Mouse (Mus musculus) heart, adult 2 months (tissue): ENCODE measurements at regions not wholly inside any gene's neighbourhood (a gene's known extent, or its start where the extent isn't known, plus 50 kb on each side); places are given as distances from the start of the nearest gene placed in this dataset.

ENCODE experiments used
- DNase-seq, 2 experiments: peaks; one replicate each; pipeline ENCODE4 v3.0.0; 2021
- H3K27ac ChIP-seq: fragments of 200-600 bp; 2 replicates; pipeline ENCODE4 v1.8.1; 2022
- H3K27me3 ChIP-seq: fragments of 200-500 bp; 2 replicates; pipeline ENCODE4 v1.6.1; 2012; ENCODE audit warnings: mild to moderate bottlenecking, low read length, inconsistent platforms, mixed read lengths; ENCODE audit not compliant: control insufficient read depth, insufficient read depth
- H3K36me3 ChIP-seq: fragments of 200-500 bp; 2 replicates; pipeline ENCODE4 v1.6.1; 2012; ENCODE audit warnings: low read length, inconsistent platforms; ENCODE audit not compliant: control insufficient read depth, insufficient read depth
- H3K4me1 ChIP-seq: fragments of 200-500 bp; 2 replicates; pipeline ENCODE4 v1.6.1; 2011; ENCODE audit warnings: low read length; ENCODE audit not compliant: control insufficient read depth, insufficient read depth
- H3K4me3 ChIP-seq: fragments of 200-600 bp; 2 replicates; pipeline ENCODE4 v1.8.1; 2022
- H3K79me2 ChIP-seq: fragments of 200-500 bp; replicated peaks from 2 replicates; pipeline ENCODE4 v1.6.1; 2012; ENCODE audit warnings: mild to moderate bottlenecking, inconsistent platforms, low read length, moderate library complexity, mixed read lengths; ENCODE audit not compliant: control insufficient read depth, insufficient read depth
- H3K9ac ChIP-seq: fragments of 200-500 bp; 2 replicates; pipeline ENCODE4 v1.6.1; 2012; ENCODE audit warnings: low read depth, mild to moderate bottlenecking, control low read depth, inconsistent platforms, low read length, mixed read lengths
- CTCF ChIP-seq: fragments of 200-600 bp; IDR thresholded peaks from 2 replicates; pipeline ENCODE4 v1.8.1; 2022; ENCODE audit warnings: antibody characterized with exemption, mild to moderate bottlenecking, moderate library complexity
- EP300 ChIP-seq: fragments of 200-500 bp; IDR thresholded peaks from 2 replicates; pipeline ENCODE4 v1.6.1; 2011; ENCODE audit warnings: low read depth, low read length, control low read depth; ENCODE audit not compliant: insufficient read depth
- POLR2A ChIP-seq: fragments of 200-500 bp; IDR thresholded peaks from 2 replicates; pipeline ENCODE4 v1.6.1; 2011; ENCODE audit warnings: mild to moderate bottlenecking, low read depth, low read length, control low read depth; ENCODE audit not compliant: insufficient read depth
- WGBS: fragments of 180-500 bp; shearing (Covaris S2); methylation state at CpG from one replicate; pipeline ENCODE4 v1.1.7; 2018; 5-methylcytosine and 5-hydroxymethylcytosine counted together
- intact Hi-C: fragments of 180-260 bp; cut with DNase I; formaldehyde crosslinking; loops from one replicate; pipeline ENCODE4 v1.15.1; 2025

GRCm38 (mm10) chr1:73538420-73538871 lies 522.7 kb upstream of the Tnp1 start:
- TF ChIP-seq POLR2A (no peak), CTCF (no peak), EP300 (no peak)
- H3K79me2 ChIP-seq, result no peaks in the 10 kb centered on the region
- intact Hi-C loops, result no loop called here

GRCm38 (mm10) chr1:73535726-73536265 lies 520.1 kb upstream of the Tnp1 start:
- no peaks in the 10 kb centered on the region for H3K79me2 ChIP-seq
- H3K4me3 ChIP-seq, result no peak overlapping the region
- no peaks in the 10 kb centered on the region for H3K4me1 ChIP-seq
- H3K36me3 ChIP-seq, result no peaks in the 10 kb centered on the region
- WGBS, result 83% methylated on average over 4 of the region's 4 CpGs
- no peak for TF ChIP-seq POLR2A
- no peak for TF ChIP-seq EP300
- TF ChIP-seq CTCF, result no peak
- intact Hi-C loops, result no loop called here
- no peak overlapping the region for H3K27ac ChIP-seq
- no peak overlapping the region for H3K9ac ChIP-seq
- no peak for DNase-seq
- H3K27me3 ChIP-seq, result no peaks in the 10 kb centered on the region

More at GRCm38 (mm10) chr1:73538420-73538871, 522.7 kb upstream of the Tnp1 start:
- Histone ChIP-seq H3K27me3 (no peaks in the 10 kb centered on the region), H3K36me3 (no peaks in the 10 kb centered on the region), H3K4me3 (no peak overlapping the region), H3K9ac (no peak overlapping the region), H3K27ac (no peak overlapping the region), H3K4me1 (no peaks in the 10 kb centered on the region)
- 78% methylated on average over 2 of the region's 2 CpGs for WGBS
- no peak for DNase-seq

GRCm38 (mm10) chr1:73533526-73533925 lies 517.8 kb upstream of the Tnp1 start:
- Histone ChIP-seq H3K79me2 (no peaks in the 10 kb centered on the region), H3K9ac (no peak overlapping the region), H3K4me1 (no peaks in the 10 kb centered on the region), H3K27ac (no peak overlapping the region), H3K36me3 (no peaks in the 10 kb centered on the region), H3K4me3 (no peak overlapping the region), H3K27me3 (no peaks in the 10 kb centered on the region)
- DNase-seq, result no peak
- 84% methylated on average over 3 of the region's 3 CpGs for WGBS
- intact Hi-C loops, result no loop called here
- TF ChIP-seq POLR2A (no peak), CTCF (no peak), EP300 (no peak)

DNA sequence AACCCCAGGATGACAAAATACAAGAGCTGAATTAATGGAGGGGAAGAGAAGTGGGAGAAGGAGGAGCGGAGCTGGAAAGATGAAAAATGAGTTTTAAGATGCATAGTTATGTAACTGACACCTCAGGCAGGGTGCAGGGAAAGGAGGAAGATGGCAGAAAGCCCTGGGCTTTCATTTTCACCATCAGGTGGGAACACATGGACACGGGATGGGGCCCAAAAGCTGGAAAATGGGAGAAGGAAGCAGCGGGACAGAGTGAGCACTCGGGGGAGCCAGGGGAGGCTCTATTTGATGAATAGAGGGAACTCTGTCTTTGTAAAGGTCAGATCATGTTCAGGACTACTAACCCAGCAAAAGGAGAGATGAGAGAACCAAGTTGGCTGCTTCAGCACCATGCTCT lies 516.6 kb upstream of the Tnp1 start:
- no peak for DNase-seq
- no peak overlapping the region for H3K9ac ChIP-seq
- 95% methylated on average over 4 of the region's 4 CpGs for WGBS
- no peak overlapping the region for H3K4me3 ChIP-seq
- no peaks in the 10 kb centered on the region for H3K79me2 ChIP-seq
- no peaks in the 10 kb centered on the region for H3K4me1 ChIP-seq
- H3K36me3 ChIP-seq, result no peaks in the 10 kb centered on the region
- no peaks in the 10 kb centered on the region for H3K27me3 ChIP-seq
- intact Hi-C loops, result no loop called here
- H3K27ac ChIP-seq, result no peak overlapping the region
- TF ChIP-seq POLR2A (no peak), CTCF (no peak), EP300 (no peak)

- Histone ChIP-seq H3K9ac (no peak overlapping the region), H3K36me3 (no peaks in the 10 kb centered on the region), H3K79me2 (no peaks in the 10 kb centered on the region), H3K27me3 (no peaks in the 10 kb centered on the region), H3K4me1 (no peaks in the 10 kb centered on the region), H3K4me3 (no peak overlapping the region), H3K27ac (no peak overlapping the region)
- no peak for DNase-seq
- TF ChIP-seq CTCF (no peak), POLR2A (no peak), EP300 (no peak)
- intact Hi-C loops, result no loop called here
- WGBS, result 48% methylated on average over 3 of the region's 3 CpGs
Measured at GRCm38 (mm10) chr1:73531831-73532230, 516.1 kb upstream of the Tnp1 start.

GRCm38 (mm10) chr1:73530326-73530725 lies 514.6 kb upstream of the Tnp1 start:
- Histone ChIP-seq H3K9ac (no peak overlapping the region), H3K4me3 (no peak overlapping the region), H3K27me3 (no peaks in the 10 kb centered on the region), H3K36me3 (no peaks in the 10 kb centered on the region), H3K79me2 (no peaks in the 10 kb centered on the region), H3K27ac (no peak overlapping the region), H3K4me1 (no peaks in the 10 kb centered on the region)
- DNase-seq, result no peak
- TF ChIP-seq CTCF (no peak), EP300 (no peak), POLR2A (no peak)
- 85% methylated on average over 2 of the region's 2 CpGs for WGBS
- intact Hi-C loops, result no loop called here

DNA sequence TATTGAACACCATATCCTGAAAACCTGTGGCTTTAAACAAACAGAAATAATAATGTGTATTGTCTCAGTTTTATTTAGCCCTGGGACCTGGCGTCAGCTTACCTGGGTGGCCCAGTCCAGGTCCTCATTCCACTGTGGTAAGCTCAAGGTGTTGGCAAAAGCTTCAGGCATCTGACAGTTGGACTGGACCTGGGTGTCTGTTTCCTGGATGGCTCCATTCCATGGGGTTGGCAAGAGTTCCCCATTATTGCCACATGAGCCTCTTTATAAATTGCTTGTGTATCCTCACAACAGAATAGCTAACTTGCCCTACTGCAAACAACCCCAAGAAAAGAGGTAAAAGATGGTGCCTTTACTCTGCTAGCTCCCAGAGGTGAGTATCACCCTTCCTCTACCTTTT lies 512.9 kb upstream of the Tnp1 start:
- intact Hi-C loops, result no loop called here
- no peaks in the 10 kb centered on the region for H3K27me3 ChIP-seq
- no peaks in the 10 kb centered on the region for H3K4me1 ChIP-seq
- no peak overlapping the region for H3K9ac ChIP-seq
- no peak overlapping the region for H3K27ac ChIP-seq
- H3K36me3 ChIP-seq, result no peaks in the 10 kb centered on the region
- H3K4me3 ChIP-seq, result no peak overlapping the region
- WGBS, result 76% methylated on average over 1 of the region's 1 CpGs
- peak in 1 of 2 experiments; percentile 25 for DNase-seq
- no peaks in the 10 kb centered on the region for H3K79me2 ChIP-seq
- TF ChIP-seq POLR2A (no peak), EP300 (no peak), CTCF (no peak)
